Mouse (Mus musculus) liver, embryonic 16.5 days (tissue): ENCODE measurements around the gene Sin3b. TPM values are rescaled to one million over a fixed set of nuclear protein-coding genes. Genes with fewer than 3 reads are reported as not detected.

Experiments used
- ATAC-seq: fragments of 200-750 bp; cut with Nextera tagmentation; 2 replicates; pipeline ENCODE4 v1.8.0; 2017; ENCODE audit warnings: low read depth, mild to moderate bottlenecking, moderate number of reproducible peaks, moderate library complexity
- H3K27ac ChIP-seq: fragments of 300-500 bp; sonication (generic); 2 replicates; pipeline ENCODE4 v1.5.1; 2014; ENCODE audit warnings: mild to moderate bottlenecking, low read length
- H3K27me3 ChIP-seq: fragments of 300-500 bp; sonication (generic); 2 replicates; pipeline ENCODE4 v1.6.1; 2014; ENCODE audit warnings: low read depth, low read length, mixed read lengths; ENCODE audit not compliant: control insufficient read depth, insufficient read depth
- H3K36me3 ChIP-seq: fragments of 300-500 bp; sonication (generic); 2 replicates; pipeline ENCODE4 v1.6.1; 2014; ENCODE audit warnings: mild to moderate bottlenecking; ENCODE audit not compliant: control insufficient read depth, insufficient read depth
- H3K4me1 ChIP-seq: fragments of 300-500 bp; sonication (generic); 2 replicates; pipeline ENCODE4 v1.6.1; 2014; ENCODE audit warnings: low read depth, low read length, mixed read lengths; ENCODE audit not compliant: control insufficient read depth
- H3K4me2 ChIP-seq: fragments of 300-500 bp; sonication (generic); 2 replicates; pipeline ENCODE4 v1.6.1; 2014; ENCODE audit warnings: low read depth, low read length, mixed read lengths
- H3K4me3 ChIP-seq: fragments of 300-500 bp; sonication (generic); 2 replicates; pipeline ENCODE4 v1.5.1; 2014; ENCODE audit warnings: low read depth, mild to moderate bottlenecking, low read length
- H3K9ac ChIP-seq: fragments of 300-500 bp; sonication (generic); 2 replicates; pipeline ENCODE4 v1.6.1; 2014; ENCODE audit warnings: low read depth, low read length
- H3K9me3 ChIP-seq: fragments of 300-500 bp; sonication (generic); replicated peaks from 2 replicates; pipeline ENCODE4 v1.6.1; 2016; ENCODE audit warnings: low read length; ENCODE audit not compliant: control insufficient read depth
- WGBS: fragments of 180-500 bp; shearing (Covaris S2); extraction: QIAGEN DNeasy Blood & Tissue Kit; methylation state at CpG from one replicate; pipeline ENCODE4 v1.1.7; 2014; ENCODE audit not compliant: insufficient replicate concordance; 5-methylcytosine and 5-hydroxymethylcytosine counted together
- polyA plus RNA-seq: library from polyadenylated mRNA; unstranded; fragments of >200 nt; fragmentation: Nextera tagmentation; extraction: Ambion mirVana; gene quantifications from 2 replicates; pipeline ENCODE4 v1.2.1, GENCODE M21; 2015

Gene Sin3b
- polyA plus RNA-seq, 1 experiment from 2014 or later: 62.1 TPM

- H3K27ac ChIP-seq: no peak overlapping the region
- no peaks in the 10 kb centered on the region for H3K36me3 ChIP-seq
- H3K4me1 ChIP-seq: no peaks in the 10 kb centered on the region
- no peaks in the 10 kb centered on the region for H3K9me3 ChIP-seq
- no peak overlapping the region for H3K4me2 ChIP-seq
- H3K27me3 ChIP-seq: no peaks in the 10 kb centered on the region
- no peak for ATAC-seq
- no peak overlapping the region for H3K9ac ChIP-seq
- 80% methylated on average over 2 of the region's 2 CpGs for WGBS
- H3K4me3 ChIP-seq: no peak overlapping the region
Observed at GRCm38 (mm10) chr8:72698349-72698926, 24.6 kb upstream of the Sin3b start.

- Histone ChIP-seq H3K9ac (no peak overlapping the region), H3K4me1 (no peaks in the 10 kb centered on the region), H3K36me3 (no peaks in the 10 kb centered on the region), H3K27ac (no peak overlapping the region), H3K27me3 (no peaks in the 10 kb centered on the region), H3K4me2 (no peak overlapping the region), H3K4me3 (no peak overlapping the region), H3K9me3 (no peaks in the 10 kb centered on the region)
- 36% methylated on average over 6 of the region's 6 CpGs for WGBS
- no peak for ATAC-seq
Observed at GRCm38 (mm10) chr8:72712569-72712968, 10.5 kb upstream of the Sin3b start.

- no peak overlapping the region for H3K4me2 ChIP-seq
- H3K27me3 ChIP-seq: no peaks in the 10 kb centered on the region
- H3K4me3 ChIP-seq: no peak overlapping the region
- no peak overlapping the region for H3K9ac ChIP-seq
- ATAC-seq: no peak
- 32% methylated on average over 5 of the region's 5 CpGs for WGBS
- H3K4me1 ChIP-seq: no peaks in the 10 kb centered on the region
- no peak overlapping the region for H3K27ac ChIP-seq
- no peaks in the 10 kb centered on the region for H3K9me3 ChIP-seq
- no peaks in the 10 kb centered on the region for H3K36me3 ChIP-seq
Observed at GRCm38 (mm10) chr8:72716594-72716993, 6.5 kb upstream of the Sin3b start.

- no peak overlapping the region for H3K4me2 ChIP-seq
- no peak for ATAC-seq
- H3K4me3 ChIP-seq: no peak overlapping the region
- no peak overlapping the region for H3K9ac ChIP-seq
- H3K9me3 ChIP-seq: no peaks in the 10 kb centered on the region
- H3K27ac ChIP-seq: no peak overlapping the region
- peaks cover 4% of the 10 kb centered on the region; the same call in 1 of the 2 replicates for H3K36me3 ChIP-seq
- no peaks in the 10 kb centered on the region for H3K27me3 ChIP-seq
- 4% methylated on average over 1 of the region's 1 CpGs for WGBS
- H3K4me1 ChIP-seq: peaks cover 11% of the 10 kb centered on the region
Observed at GRCm38 (mm10) chr8:72720541-72720940, 2.5 kb upstream of the Sin3b start.

- Histone ChIP-seq H3K27ac (no peak overlapping the region), H3K27me3 (no peaks in the 10 kb centered on the region)
Observed at GRCm38 (mm10) chr8:72723651-72724001, 541 bp downstream of the Sin3b start.

GRCm38 (mm10) chr8:72728636-72729035, 5.6 kb downstream of the Sin3b start:
- Histone ChIP-seq H3K4me3 (no peak overlapping the region), H3K36me3 (peaks cover 45% of the 10 kb centered on the region), H3K27me3 (no peaks in the 10 kb centered on the region), H3K4me1 (peaks cover 11% of the 10 kb centered on the region), H3K4me2 (no peak overlapping the region), H3K27ac (no peak overlapping the region), H3K9me3 (no peaks in the 10 kb centered on the region), H3K9ac (no peak overlapping the region)
- no peak for ATAC-seq
- WGBS: 48% methylated on average over 1 of the region's 1 CpGs

More at GRCm38 (mm10) chr8:72723651-72724001, 541 bp downstream of the Sin3b start:
- Histone ChIP-seq H3K4me2 (peak overlapping the region; percentile 87), H3K4me3 (peak overlapping the region; percentile 92), H3K36me3 (peaks cover 14% of the 10 kb centered on the region), H3K4me1 (peaks cover 11% of the 10 kb centered on the region), H3K9ac (peak overlapping the region; percentile 88), H3K9me3 (no peaks in the 10 kb centered on the region)
- ATAC-seq: 0 out of 2 replicates have a peak, but pooled peaks have one; percentile 14
- WGBS: under 1% methylated on average over 30 of the region's 30 CpGs

- 60% methylated on average over 5 of the region's 5 CpGs for WGBS
- Histone ChIP-seq H3K27ac (no peak overlapping the region), H3K36me3 (peaks cover 45% of the 10 kb centered on the region), H3K9ac (no peak overlapping the region), H3K27me3 (no peaks in the 10 kb centered on the region), H3K9me3 (no peaks in the 10 kb centered on the region), H3K4me3 (no peak overlapping the region), H3K4me2 (no peak overlapping the region), H3K4me1 (no peaks in the 10 kb centered on the region)
- no peak for ATAC-seq
Observed at GRCm38 (mm10) chr8:72735001-72735400, 11.9 kb downstream of the Sin3b start.

- Histone ChIP-seq H3K4me2 (no peak overlapping the region), H3K27me3 (no peaks in the 10 kb centered on the region), H3K9ac (no peak overlapping the region), H3K9me3 (no peaks in the 10 kb centered on the region), H3K4me1 (no peaks in the 10 kb centered on the region), H3K4me3 (no peak overlapping the region), H3K36me3 (peaks cover 30% of the 10 kb centered on the region), H3K27ac (no peak overlapping the region)
- ATAC-seq: no peak
Observed at GRCm38 (mm10) chr8:72736868-72737267, 13.8 kb downstream of the Sin3b start.

GRCm38 (mm10) chr8:72746061-72746460, 23.0 kb downstream of the Sin3b start:
- ATAC-seq: no peak
- WGBS: 45% methylated on average over 5 of the region's 5 CpGs
- peaks cover 25% of the 10 kb centered on the region for H3K36me3 ChIP-seq

More at GRCm38 (mm10) chr8:72746061-72746460, 23.0 kb downstream of the Sin3b start:
- Histone ChIP-seq H3K4me3 (no peak overlapping the region), H3K27me3 (no peaks in the 10 kb centered on the region), H3K9ac (no peak overlapping the region), H3K9me3 (no peaks in the 10 kb centered on the region), H3K4me1 (no peaks in the 10 kb centered on the region), H3K4me2 (no peak overlapping the region), H3K27ac (no peak overlapping the region)
